15 mouse cellular contexts compared by ENCODE assay signal in genomic region chr2:32198977-32199376, GRCm38 (mm10).
"Had no signal": no experiment of that assay in that cellular context is flagged by ENCODE, and none has a peak within 500 bp of the region (broad histone marks: within the 10 kb centered on the region; RNA-seq: fewer than 3 reads in every experiment).

No protein-coding gene starts in this region.

- DNase-seq: kidney, adult 2 months; kidney, postnatal 25 days; liver, embryonic 13.5 days; lung, adult 2 months; lung, postnatal 14 days; right cerebral cortex, postnatal 25 days; spleen, adult 18-20 months; thymus, adult 18-20 months; thymus, postnatal 36 days had no signal

- H3K27ac ChIP-seq: kidney, postnatal 0 days; liver, embryonic 13.5 days; macrophage; midbrain, embryonic 13.5 days; stomach, embryonic 15.5 days had no signal

- H3K4me1 ChIP-seq: liver, embryonic 13.5 days; midbrain, embryonic 13.5 days; stomach, embryonic 15.5 days had no signal

- ATAC-seq: intestine, postnatal 0 days; midbrain, embryonic 13.5 days; midbrain, embryonic 16.5 days had no signal

- H3K27me3 ChIP-seq: liver, embryonic 13.5 days; midbrain, embryonic 13.5 days; stomach, embryonic 15.5 days had no signal

- H3K4me3 ChIP-seq: liver, embryonic 13.5 days; midbrain, embryonic 13.5 days; stomach, embryonic 15.5 days had no signal
